ENCODE assay signal across 7 mouse cellular contexts in genomic region chr1:90206684-90207083, GRCm38 (mm10). TPM values are rescaled to one million over a fixed set of nuclear protein-coding genes. Genes with fewer than 3 reads are reported as not detected.
DNase-seq lines count a peak whose midpoint lies in the region; ATAC-seq and TF ChIP-seq lines count a peak whose summit lies in the region.

No protein-coding gene starts in this region.

- peak overlapping the region; percentile 82; the same call in 1 of the 2 replicates for H3K4me2 ChIP-seq in CH12.LX (ENCODE audit: insufficient read depth, low read depth, poor library complexity, severe bottlenecking)
- peak overlapping the region; percentile 69 for H3K4me2 ChIP-seq in heart, embryonic 15.5 days

- DNase-seq in CH12.LX (ENCODE audit: extremely low read depth), result no peak
- DNase-seq in lung, postnatal 25 days (ENCODE audit: low spot score), result peak; percentile 23
- DNase-seq in right cerebral cortex, adult 2 months (ENCODE audit: low spot score in 2 of 2), result no peak
- no peak for DNase-seq in embryo, embryonic 9.5 days (ENCODE audit: extremely low spot score)
- no peak for DNase-seq in urinary bladder, postnatal 4 days (ENCODE audit: low spot score in 2 of 2)

- H3K36me3 ChIP-seq in C2C12 (ENCODE audit: control insufficient read depth, insufficient read depth) (peaks cover 18% of the 10 kb centered on the region), CH12.LX (replicated peaks in 1 of 2; ENCODE audit: control insufficient read depth in 1 of 2, insufficient read depth in 1 of 2, low read length in 1 of 2) (peaks cover 3 to 47% of the 10 kb centered on the region in 2 experiments)
- no peaks in the 10 kb centered on the region for H3K36me3 ChIP-seq in heart, embryonic 15.5 days

- no peak overlapping the region for H3K27ac ChIP-seq in CH12.LX (ENCODE audit: insufficient read depth, low read depth)
- H3K27ac ChIP-seq in heart, embryonic 15.5 days, result peak overlapping the region; percentile 70

- H3K9ac ChIP-seq in CH12.LX (ENCODE audit: insufficient read depth, low read depth), result peak overlapping the region; percentile 50; the same call in 1 of the 2 replicates
- no peak overlapping the region; the same call in 1 of the 2 replicates for H3K9ac ChIP-seq in heart, embryonic 15.5 days

- no peak for TF ChIP-seq POLR2A in CH12.LX (IDR thresholded peaks at IDR 0.05; ENCODE audit: low read depth, low read length)

- WGBS in heart, embryonic 15.5 days, result 57% methylated on average over 3 of the region's 3 CpGs

- no peaks in the 10 kb centered on the region for H3K9me3 ChIP-seq in CH12.LX (replicated peaks; ENCODE audit: low read length)
- no peaks in the 10 kb centered on the region for H3K9me3 ChIP-seq in heart, embryonic 15.5 days (replicated peaks)

- TF ChIP-seq EP300 in CH12.LX (IDR thresholded peaks at IDR 0.05; ENCODE audit: low read length), result no peak

- dilution Hi-C loops in CH12.LX (cut with MboI; ENCODE audit: extremely low pct_ligation_motif_present, extremely low pct_unique_long_range_greater_than_20kb, low sequenced_read_pairs), result no loop called here

- H3K27me3 ChIP-seq in C2C12 (ENCODE audit: control insufficient read depth, insufficient read depth, insufficient read length), result no peaks in the 10 kb centered on the region
- no peaks in the 10 kb centered on the region for H3K27me3 ChIP-seq in CH12.LX (replicated peaks)
- peaks cover 12% of the 10 kb centered on the region for H3K27me3 ChIP-seq in heart, embryonic 15.5 days

- peaks cover 38 to 67% of the 10 kb centered on the region in 2 experiments for H3K4me1 ChIP-seq in CH12.LX (ENCODE audit: control insufficient read depth in 1 of 2, insufficient read depth in 2 of 2)
- H3K4me1 ChIP-seq in heart, embryonic 15.5 days (replicated peaks), result peaks cover 65% of the 10 kb centered on the region

- in situ Hi-C loops in CH12.LX (cut with MboI; ENCODE audit: low pct_ligation_motif_present, low pct_unique_long_range_greater_than_20kb, low sequenced_read_pairs), result loop anchor here (10.0 kb wide), 1 partner anchor 388 kb away; no protein-coding TSS in a partner anchor

- TF ChIP-seq RAD21 in CH12.LX (IDR thresholded peaks at IDR 0.05; ENCODE audit: low read depth, low read length), result no peak

- ATAC-seq in heart, embryonic 15.5 days (replicated peaks; ENCODE audit: insufficient number of reproducible peaks, insufficient read depth, low FRiP score, low read depth), result no peak

- peaks cover 78% of the 10 kb centered on the region for H3K79me2 ChIP-seq in C2C12 (ENCODE audit: control insufficient read depth, insufficient read depth)
- peaks cover 53% of the 10 kb centered on the region for H3K79me2 ChIP-seq in CH12.LX (replicated peaks; ENCODE audit: control insufficient read depth, extremely low read depth, insufficient read depth, poor library complexity, severe bottlenecking)

- H3ac ChIP-seq in C2C12 (ENCODE audit: control insufficient read depth, insufficient read length, low read depth), result peak overlapping the region; percentile 41

- H3K79me3 ChIP-seq in C2C12 (ENCODE audit: low read depth), result peaks cover 56% of the 10 kb centered on the region

- TF ChIP-seq CTCF in C2C12 (IDR thresholded peaks at IDR 0.05; ENCODE audit: control insufficient read depth, insufficient read depth, insufficient read length), result no peak
- TF ChIP-seq CTCF in CH12.LX (conservative IDR thresholded peaks at IDR 0.05 in 1 of 2, IDR thresholded peaks at IDR 0.05 in 1 of 2; ENCODE audit: low read depth in 2 of 2, low read length in 2 of 2), result no peak

- H3K4me3 ChIP-seq in C2C12 (ENCODE audit: insufficient read depth, poor library complexity, severe bottlenecking), result no peak overlapping the region
- H3K4me3 ChIP-seq in CH12.LX (replicated peaks in 1 of 3; ENCODE audit: low read depth in 2 of 3, low read length in 2 of 3, poor library complexity in 1 of 3), result peak overlapping the region; percentile 1 to 82 (median 75)
- H3K4me3 ChIP-seq in heart, embryonic 15.5 days, result peak overlapping the region; percentile 58

TF ChIP-seq in C2C12, 6 proteins besides CTCF, POLR2A, EP300 and RAD21:
- TF ChIP-seq MYOD1 (IDR thresholded peaks at IDR 0.05; ENCODE audit: control insufficient read depth, insufficient read length, low read depth) (no peak), FOSL1 (IDR thresholded peaks at IDR 0.05; ENCODE audit: insufficient read depth, low read length, poor library complexity, severe bottlenecking) (no peak), CEBPB (IDR thresholded peaks at IDR 0.05; ENCODE audit: low read depth) (no peak), MYOG (IDR thresholded peaks at IDR 0.05; ENCODE audit: control insufficient read depth, extremely low read depth, insufficient read length) (no peak), MAX (IDR thresholded peaks at IDR 0.05) (no peak), USF1 (IDR thresholded peaks at IDR 0.05; ENCODE audit: low read depth) (no peak)

TF ChIP-seq in CH12.LX, 34 proteins besides CTCF, POLR2A, EP300 and RAD21:
- TF ChIP-seq SMC3 (IDR thresholded peaks at IDR 0.05; ENCODE audit: low read depth, low read length) (no peak), ZNF384 (IDR thresholded peaks at IDR 0.05; ENCODE audit: low read depth, low read length) (no peak), ZKSCAN1 (IDR thresholded peaks at IDR 0.05; ENCODE audit: borderline replicate concordance, low read depth, low read length) (no peak), POLR2AphosphoS2 (IDR thresholded peaks at IDR 0.05; ENCODE audit: low read depth, low read length) (no peak), CHD2 (IDR thresholded peaks at IDR 0.05; ENCODE audit: low read length) (no peak), CHD1 (IDR thresholded peaks at IDR 0.05; ENCODE audit: low read depth, low read length) (no peak), TCF12 (IDR thresholded peaks at IDR 0.05; ENCODE audit: low read depth, low read length) (no peak), JUND (conservative IDR thresholded peaks at IDR 0.05; ENCODE audit: low read depth, low read length) (no peak)

RNA-seq across cellular contexts. Expression of gene Ackr3, which starts 2.9 kb away (rescaled TPM):
- polyA plus RNA-seq in C2C12 (2012; fragmentation: generic; extraction: Trizol), result 14.5 TPM
- total RNA-seq in CH12.LX (2012; rRNA removed), result 10.1 and 13.1 TPM in 2 replicates
- 18.0 and 23.1 TPM in 2 replicates for total RNA-seq in CH12.LX (2014; rRNA removed)
- 25.6 and 34.4 TPM in 2 replicates for polyA plus RNA-seq in CH12.LX (2012; ENCODE audit: insufficient read length, low read depth)
- polyA plus RNA-seq in heart, embryonic 15.5 days (2015; fragmentation: Nextera tagmentation; extraction: Ambion mirVana), result 26.9 and 29.0 TPM in 2 replicates

RNA-seq across cellular contexts. Expression of gene Iqca, which starts 53.5 kb away (rescaled TPM):
- polyA plus RNA-seq in C2C12 (2012; fragmentation: generic; extraction: Trizol), result not detected
- not detected in 2 replicates for total RNA-seq in CH12.LX (2012; rRNA removed)
- 0.19 TPM in 1 of 2 replicates, not detected in the other for total RNA-seq in CH12.LX (2014; rRNA removed)
- 1.0 TPM in 1 of 2 replicates, not detected in the other for polyA plus RNA-seq in CH12.LX (2012; ENCODE audit: insufficient read length, low read depth)
- 0.15 TPM in 1 of 2 replicates, not detected in the other for polyA plus RNA-seq in heart, embryonic 15.5 days (2015; fragmentation: Nextera tagmentation; extraction: Ambion mirVana)
